In the genomic region with DNA sequence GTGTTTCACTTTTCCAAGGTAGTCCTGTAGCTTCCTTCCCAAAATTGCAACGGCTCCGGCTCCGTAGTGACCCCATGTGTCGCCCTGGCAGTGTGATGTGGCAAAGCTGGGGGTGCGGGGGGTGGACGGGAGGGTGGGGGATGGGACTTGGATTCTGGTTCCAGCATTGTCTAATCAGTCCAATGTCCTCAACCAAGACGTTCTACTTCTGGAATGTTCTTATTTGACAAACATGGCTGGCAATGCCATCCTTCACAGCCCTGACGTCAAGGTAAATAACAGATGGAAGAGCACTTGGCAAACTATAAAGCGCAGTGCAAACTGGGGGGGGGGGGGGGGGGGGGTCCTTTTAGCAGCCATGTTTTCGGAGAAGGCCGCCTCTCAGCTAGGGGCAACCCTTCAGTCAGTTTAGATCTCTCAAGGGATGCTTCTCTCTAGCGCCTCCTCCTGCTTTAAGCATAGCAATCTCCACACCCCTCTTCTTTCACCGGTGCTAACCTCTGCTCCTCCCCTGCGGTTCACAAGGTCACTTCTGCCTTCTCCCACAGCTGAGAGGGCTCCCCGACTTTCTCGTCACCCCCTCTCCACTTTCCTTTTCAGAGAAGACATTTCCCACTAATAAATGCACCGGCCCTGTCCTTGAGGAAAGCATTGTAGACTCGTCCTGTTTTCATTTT, we compare ENCODE assay signal across 8 mouse cellular contexts. TPM values are rescaled to one million over a fixed set of nuclear protein-coding genes. Genes with fewer than 3 reads are reported as not detected.
A peak's percentile ranks its signal among the peaks of the same experiment; 100 is the strongest.
DNase-seq lines count a peak whose midpoint lies in the region; ATAC-seq and TF ChIP-seq lines count a peak whose summit lies in the region.

No protein-coding gene starts in this region.

- no peak overlapping the region; the same call in 1 of the 2 replicates for H3K4me3 ChIP-seq in liver, adult 2 months (ENCODE audit: insufficient read depth, low read depth, low read length)
- no peak overlapping the region for H3K4me3 ChIP-seq in hindbrain, embryonic 11.5 days (ENCODE audit: low read depth, low read length)

- 41% methylated on average over 18 of the region's 18 CpGs for WGBS in liver, adult 2 months
- 41% methylated on average over 18 of the region's 18 CpGs for WGBS in hindbrain, embryonic 11.5 days

- H3K9me3 ChIP-seq in hindbrain, embryonic 11.5 days (ENCODE audit: control insufficient read depth, low read length), result no peaks in the 10 kb centered on the region

- H3K4me2 ChIP-seq in hindbrain, embryonic 11.5 days (replicated peaks; ENCODE audit: low read depth, low read length), result no peak overlapping the region

- H3K79me2 ChIP-seq in liver, adult 2 months (ENCODE audit: control insufficient read depth, insufficient read depth, low read length), result no peaks in the 10 kb centered on the region

- peak; percentile 39; the same call in 1 of the 2 replicates for ATAC-seq in hindbrain, embryonic 11.5 days (ENCODE audit: low FRiP score)
- ATAC-seq in megakaryocyte progenitor cell, adult 5-6 weeks (replicated peaks; ENCODE audit: poor library complexity), result peak; percentile 42

- H3K9ac ChIP-seq in liver, adult 2 months (ENCODE audit: low read depth, low read length), result no peak overlapping the region
- no peak overlapping the region for H3K9ac ChIP-seq in hindbrain, embryonic 11.5 days (ENCODE audit: low read depth, low read length)

- no peak for TF ChIP-seq CTCF in liver, adult 2 months (IDR thresholded peaks at IDR 0.05; ENCODE audit: low read depth, low read length)

- DNase-seq in liver, adult 2 months (ENCODE audit: extremely low read depth, low read depth, low spot score), result peak; percentile 20
- DNase-seq in liver, result no peak
- peak; percentile 82 for DNase-seq in R1 (ENCODE audit: low read depth, low spot score)
- DNase-seq in hindbrain, embryonic 11.5 days (ENCODE audit: low spot score), result peak; percentile 9
- DNase-seq in right cerebral cortex, postnatal 36 days (ENCODE audit: low spot score in 2 of 2), result no peak
- DNase-seq in adipocyte (ENCODE audit: low spot score), result no peak
- no peak for DNase-seq in urinary bladder, adult 2 months (ENCODE audit: low spot score)

- no peak overlapping the region for H3K27ac ChIP-seq in liver, adult 2 months (replicated peaks; ENCODE audit: insufficient read depth, low read depth, low read length)
- no peak overlapping the region for H3K27ac ChIP-seq in hindbrain, embryonic 11.5 days (ENCODE audit: low read depth, low read length)

- no peaks in the 10 kb centered on the region for H3K27me3 ChIP-seq in liver, adult 2 months (ENCODE audit: control insufficient read depth, insufficient read depth, low read length)
- H3K27me3 ChIP-seq in hindbrain, embryonic 11.5 days (ENCODE audit: control insufficient read depth, insufficient read depth, low read length), result no peaks in the 10 kb centered on the region

- H3K36me3 ChIP-seq in liver, adult 2 months (ENCODE audit: control insufficient read depth, insufficient read depth, low read length), result no peaks in the 10 kb centered on the region
- no peaks in the 10 kb centered on the region for H3K36me3 ChIP-seq in hindbrain, embryonic 11.5 days (ENCODE audit: control insufficient read depth, insufficient read depth, low read length)

- 0 out of 2 replicates have a peak, but pooled peaks cover 2% of the 10 kb centered on the region for H3K4me1 ChIP-seq in liver, adult 2 months (ENCODE audit: control insufficient read depth, insufficient read depth, low read length)
- no peaks in the 10 kb centered on the region for H3K4me1 ChIP-seq in hindbrain, embryonic 11.5 days (replicated peaks; ENCODE audit: control insufficient read depth, insufficient read depth, low read length)

- TF ChIP-seq POLR2A in liver, adult 2 months (IDR thresholded peaks at IDR 0.05; ENCODE audit: extremely low read depth, insufficient read depth, low read length), result no peak

RNA-seq across cellular contexts. Expression of gene Rps29, which starts 29.2 kb away (rescaled TPM):
- total RNA-seq in liver, adult 2 months (2014; rRNA removed), result 137 and 202 TPM in 2 replicates
- polyA plus RNA-seq in liver, adult 2 months (2012; rRNA removed), result 779 and 865 TPM in 2 replicates
- polyA plus RNA-seq in hindbrain, embryonic 11.5 days (2014; fragmentation: Nextera tagmentation; extraction: Ambion mirVana), result 1,259 and 1,264 TPM in 2 replicates
- total RNA-seq in megakaryocyte progenitor cell, adult 5-6 weeks (2015), result 2,352 and 2,382 TPM in 2 replicates
- total RNA-seq in megakaryocyte progenitor cell, adult 5-6 weeks (2017), result 2,189 and 3,108 TPM in 2 replicates
- 1,965 and 3,164 TPM in 2 replicates for polyA plus RNA-seq in urinary bladder, adult 2 months (2012; rRNA removed)

RNA-seq across cellular contexts. Expression of gene Lrr1, which starts 38.8 kb away (rescaled TPM):
- 0.67 TPM in 1 of 2 replicates, not detected in the other for total RNA-seq in liver, adult 2 months (2014; rRNA removed)
- not detected in 2 replicates for polyA plus RNA-seq in liver, adult 2 months (2012; rRNA removed)
- polyA plus RNA-seq in hindbrain, embryonic 11.5 days (2014; fragmentation: Nextera tagmentation; extraction: Ambion mirVana), result 23.6 and 27.2 TPM in 2 replicates
- 32.3 and 40.5 TPM in 2 replicates for total RNA-seq in megakaryocyte progenitor cell, adult 5-6 weeks (2015)
- 11.6 and 17.9 TPM in 2 replicates for total RNA-seq in megakaryocyte progenitor cell, adult 5-6 weeks (2017)
- 0.10 and 0.39 TPM in 2 replicates for polyA plus RNA-seq in urinary bladder, adult 2 months (2012; rRNA removed)

RNA-seq across cellular contexts. Expression of gene Rpl36al, which starts 54.1 kb away (rescaled TPM):
- total RNA-seq in liver, adult 2 months (2014; rRNA removed), result 412 and 466 TPM in 2 replicates
- 129 and 148 TPM in 2 replicates for polyA plus RNA-seq in liver, adult 2 months (2012; rRNA removed)
- 461 and 473 TPM in 2 replicates for polyA plus RNA-seq in hindbrain, embryonic 11.5 days (2014; fragmentation: Nextera tagmentation; extraction: Ambion mirVana)
- 1,035 and 1,112 TPM in 2 replicates for total RNA-seq in megakaryocyte progenitor cell, adult 5-6 weeks (2015)
- 1,330 and 1,393 TPM in 2 replicates for total RNA-seq in megakaryocyte progenitor cell, adult 5-6 weeks (2017)
- polyA plus RNA-seq in urinary bladder, adult 2 months (2012; rRNA removed), result 607 and 659 TPM in 2 replicates

RNA-seq across cellular contexts. Expression of gene Mgat2, which starts 54.2 kb away (rescaled TPM):
- 33.9 and 34.0 TPM in 2 replicates for total RNA-seq in liver, adult 2 months (2014; rRNA removed)
- polyA plus RNA-seq in liver, adult 2 months (2012; rRNA removed), result 15.8 and 16.7 TPM in 2 replicates
- 35.9 and 37.7 TPM in 2 replicates for polyA plus RNA-seq in hindbrain, embryonic 11.5 days (2014; fragmentation: Nextera tagmentation; extraction: Ambion mirVana)
- 145 TPM in 2 replicates for total RNA-seq in megakaryocyte progenitor cell, adult 5-6 weeks (2015)
- 149 and 155 TPM in 2 replicates for total RNA-seq in megakaryocyte progenitor cell, adult 5-6 weeks (2017)
- polyA plus RNA-seq in urinary bladder, adult 2 months (2012; rRNA removed), result 27.3 and 27.4 TPM in 2 replicates

Comparison
In these comparisons a context has a peak if more than half of its experiments do, and no peak if none do; other contexts are left out.
1. DNase-seq: peak in liver, adult 2 months (single experiment), R1 (single experiment) and hindbrain, embryonic 11.5 days (single experiment); none in liver (single experiment), right cerebral cortex, postnatal 36 days (0 of 2), adipocyte (single experiment) and urinary bladder, adult 2 months (single experiment).
2. RNA of gene Lrr1, which starts 38.8 kb away (polyA plus RNA-seq): 23.6 to 27.2 TPM in hindbrain, embryonic 11.5 days; 0.10 to 0.39 TPM in urinary bladder, adult 2 months and not detected in liver, adult 2 months; every median in the first group is over 10 times any median in the second.